In the genomic region with DNA sequence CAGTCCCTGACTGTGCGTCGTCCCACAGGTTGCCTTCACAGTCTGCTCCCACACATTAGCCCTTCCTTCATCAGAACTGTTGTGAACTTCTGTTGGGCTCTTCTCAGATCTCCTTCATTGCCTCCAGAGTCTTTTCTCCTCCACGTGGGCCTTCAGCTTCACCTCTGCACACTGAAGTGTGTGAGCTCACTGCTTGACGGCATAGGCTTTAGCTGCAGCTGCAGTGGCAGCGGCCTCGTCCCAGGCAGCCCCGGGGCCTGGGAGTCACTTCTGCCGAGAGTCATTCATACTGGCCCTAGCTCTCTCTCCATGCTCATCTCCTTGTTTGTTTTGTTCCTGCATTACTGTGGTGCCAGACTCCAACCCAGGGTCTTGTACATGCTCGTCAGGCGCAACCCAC, we compare ENCODE assay signal across 16 mouse cellular contexts. TPM values are rescaled to one million over a fixed set of nuclear protein-coding genes. Genes with fewer than 3 reads are reported as not detected.
DNase-seq lines count a peak whose midpoint lies in the region; ATAC-seq and TF ChIP-seq lines count a peak whose summit lies in the region.
"Had no signal": no experiment of that assay in that cellular context is flagged by ENCODE, and none has a peak within 500 bp of the region (broad histone marks: within the 10 kb centered on the region; RNA-seq: fewer than 3 reads in every experiment).

No protein-coding gene starts in this region.

- no peaks in the 10 kb centered on the region for H3K9me3 ChIP-seq in heart, embryonic 12.5 days (replicated peaks)
- H3K9me3 ChIP-seq: embryonic facial prominence, embryonic 13.5 days; intestine, embryonic 15.5 days; kidney, embryonic 15.5 days had no signal

- H3K4me3 ChIP-seq in heart, embryonic 12.5 days = no peak overlapping the region
- H3K4me3 ChIP-seq in left cerebral cortex, adult 2 months = no peak overlapping the region
- H3K4me3 ChIP-seq: embryonic facial prominence, embryonic 13.5 days; intestine, embryonic 15.5 days; kidney, embryonic 15.5 days had no signal

- no peaks in the 10 kb centered on the region for H3K36me3 ChIP-seq in heart, embryonic 12.5 days
- H3K36me3 ChIP-seq: embryonic facial prominence, embryonic 13.5 days; intestine, embryonic 15.5 days; kidney, embryonic 15.5 days had no signal

- intact Hi-C loops in heart, postnatal 25 days (cut with DNase I) = no loop called here
- intact Hi-C loops in left cerebral cortex, adult 2 months (cut with DNase I) = loop anchor here (2.0 kb wide), 1 partner anchor 17 kb away; no protein-coding TSS in a partner anchor

- 0 out of 2 replicates have a peak overlapping the region, but pooled peaks have one; percentile 93 for H3K27ac ChIP-seq in heart, embryonic 12.5 days (ENCODE audit: poor library complexity, severe bottlenecking)
- H3K27ac ChIP-seq in left cerebral cortex, adult 2 months = peak overlapping the region; percentile 4; the same call in 1 of the 2 replicates
- H3K27ac ChIP-seq: intestine, embryonic 15.5 days; kidney, embryonic 15.5 days had no signal

- no peak for TF ChIP-seq CTCF in left cerebral cortex, adult 2 months (IDR thresholded peaks at IDR 0.05)

- peaks cover 93% of the 10 kb centered on the region for H3K4me1 ChIP-seq in heart, embryonic 12.5 days (replicated peaks)

- no peak overlapping the region; the same call in 1 of the 2 replicates for H3K9ac ChIP-seq in heart, embryonic 12.5 days
- H3K9ac ChIP-seq: embryonic facial prominence, embryonic 13.5 days; intestine, embryonic 15.5 days; kidney, embryonic 15.5 days had no signal

- 55% methylated on average over 10 of the region's 10 CpGs for WGBS in heart, embryonic 12.5 days

- H3K4me2 ChIP-seq in heart, embryonic 12.5 days = no peak overlapping the region
- H3K4me2 ChIP-seq: embryonic facial prominence, embryonic 13.5 days; intestine, embryonic 15.5 days; kidney, embryonic 15.5 days; liver, embryonic 11.5 days had no signal

- ATAC-seq in heart, embryonic 12.5 days (ENCODE audit: insufficient number of reproducible peaks, low FRiP score) = no peak
- ATAC-seq: intestine, embryonic 15.5 days had no signal

- no peak for DNase-seq in heart, postnatal 25 days (ENCODE audit: low spot score)
- no peak for DNase-seq in left cerebral cortex, adult 2 months (ENCODE audit: extremely low spot score in 1 of 2, low spot score in 2 of 2)
- no peak for DNase-seq in left cerebral cortex, adult 18-20 months (ENCODE audit: low spot score in 2 of 2)
- DNase-seq in thymus, postnatal 0 days (ENCODE audit: low spot score) = peak; percentile 53
- no peak for DNase-seq in thymus, postnatal 25 days
- DNase-seq in retina, embryonic 14.5 days (ENCODE audit: low spot score) = no peak
- DNase-seq: adrenal gland, postnatal 25 days; gastrocnemius, postnatal 10 days; layer of hippocampus, postnatal 36 days; left cerebral cortex, postnatal 4 days; lung, postnatal 10 days had no signal

- no peaks in the 10 kb centered on the region for H3K27me3 ChIP-seq in heart, embryonic 12.5 days (replicated peaks)
- H3K27me3 ChIP-seq: embryonic facial prominence, embryonic 13.5 days; intestine, embryonic 15.5 days; kidney, embryonic 15.5 days had no signal

RNA-seq across cellular contexts. Expression of gene Arl6ip4, which starts 51.7 kb away (rescaled TPM):
- 69.7 and 78.8 TPM in 2 replicates for polyA plus RNA-seq in heart, embryonic 12.5 days (2016; fragmentation: Nextera tagmentation; extraction: Ambion mirVana)
- 10 to 100 TPM; 36.2 to 43.0 TPM for total RNA-seq in heart, postnatal 25 days (2021)
- total RNA-seq in left cerebral cortex, adult 2 months (2021) = 10 to 100 TPM; 46.7 to 52.1 TPM
- 10 to 100 TPM; 60.7 to 65.3 TPM for total RNA-seq in left cerebral cortex, adult 18-20 months (2021)
- 132 and 146 TPM in 2 replicates for polyA plus RNA-seq in thymus, postnatal 0 days (2015; fragmentation: Nextera tagmentation; extraction: Ambion mirVana)

RNA-seq across cellular contexts. Expression of gene Ogfod2, which starts 55.5 kb away (rescaled TPM):
- polyA plus RNA-seq in heart, embryonic 12.5 days (2016; fragmentation: Nextera tagmentation; extraction: Ambion mirVana) = 16.1 and 17.0 TPM in 2 replicates
- total RNA-seq in heart, postnatal 25 days (2021) = 10 to 100 TPM; 12.5 to 13.9 TPM
- total RNA-seq in left cerebral cortex, adult 2 months (2021) = 10 to 100 TPM; 35.4 to 39.1 TPM
- 10 to 100 TPM; 36.3 to 39.2 TPM for total RNA-seq in left cerebral cortex, adult 18-20 months (2021)
- 35.6 and 41.8 TPM in 2 replicates for polyA plus RNA-seq in thymus, postnatal 0 days (2015; fragmentation: Nextera tagmentation; extraction: Ambion mirVana)
